Mouse (Mus musculus): ENCODE data around the gene Serpinb12. TPM values are rescaled to one million over a fixed set of nuclear protein-coding genes. Genes with fewer than 3 reads are reported as not detected.
"Not testable (repeated sequence)": the region's sequence is repeated elsewhere in the genome, so short reads cannot be mapped to it uniquely, and the experiment has no call there.

The Serpinb12 gene
- polyA plus RNA-seq (2016; fragmentation: Nextera tagmentation; extraction: Ambion mirVana): not detected in 2 replicates

DNA sequence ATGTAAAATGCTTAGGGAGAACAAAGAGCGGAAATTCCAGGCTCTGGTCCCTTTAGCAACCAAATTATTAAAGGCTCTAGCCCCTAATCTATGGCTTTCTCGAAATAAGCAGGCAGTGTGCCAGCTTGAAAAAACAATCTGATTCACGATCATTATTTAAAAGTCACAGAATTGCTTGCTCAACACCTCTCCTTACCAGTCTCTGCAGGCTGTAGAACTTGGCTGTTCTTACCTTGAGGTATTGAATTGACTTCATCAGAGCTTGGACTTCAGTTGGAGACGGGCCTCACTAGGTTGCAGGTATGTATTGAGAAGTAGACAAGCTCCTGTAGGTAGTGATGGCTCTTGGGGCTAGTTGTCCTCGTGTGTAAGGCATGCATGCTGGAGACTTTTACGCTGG is at the start of gene Serpinb12:
TSS of gene Serpinb12 (plus strand) at position 185 of the 400 bp plus-strand sequence.
- WGBS: 83% methylated on average over 6 of the region's 6 CpGs
- H3K4me3 ChIP-seq: no peak within 1 kb of the TSS
- DNase-seq (ENCODE audit: low spot score): no peak
- H3K27ac ChIP-seq: no peak within 1 kb of the TSS
- no peaks in the 10 kb centered on the region for H3K4me1 ChIP-seq (replicated peaks)
- H3K9me3 ChIP-seq: no peaks in the 10 kb centered on the region
- H3K27me3 ChIP-seq (ENCODE audit: insufficient read depth, poor library complexity, severe bottlenecking): no peaks in the 10 kb centered on the region
- no peaks in the 10 kb centered on the region for H3K36me3 ChIP-seq

DNA sequence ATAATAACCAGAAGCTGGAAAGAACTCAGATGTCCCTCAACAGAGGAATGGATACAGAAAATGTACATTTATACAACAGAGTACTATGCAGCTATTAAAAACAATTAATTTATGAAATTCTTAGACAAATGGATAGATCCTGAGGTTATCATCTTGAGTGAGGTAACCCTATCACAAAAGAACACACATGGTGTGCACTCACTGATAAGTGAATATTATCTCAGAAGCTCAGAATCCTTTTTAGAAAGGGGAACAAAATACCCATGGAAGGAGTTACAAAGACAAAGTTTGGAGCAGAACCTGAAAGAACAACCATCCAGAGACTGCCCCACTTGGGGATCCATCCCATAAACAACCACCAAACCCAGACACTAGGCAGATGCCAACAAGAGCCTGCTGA is 39.1 kb upstream of the Serpinb12 start:
- H3K9me3 ChIP-seq; H3K4me1 ChIP-seq (replicated peaks); H3K4me3 ChIP-seq; H3K27me3 ChIP-seq (ENCODE audit: insufficient read depth, poor library complexity, severe bottlenecking); H3K27ac ChIP-seq; DNase-seq (ENCODE audit: low spot score); H3K36me3 ChIP-seq: not testable (repeated sequence)

GRCm38 (mm10) chr1:106901406-106901805 is 32.8 kb upstream of the Serpinb12 start:
- no peaks in the 10 kb centered on the region for H3K4me1 ChIP-seq (replicated peaks)
- no peak overlapping the region for H3K4me3 ChIP-seq
- WGBS: 39% methylated on average over 4 of the region's 4 CpGs
- H3K27ac ChIP-seq: no peak overlapping the region
- DNase-seq (ENCODE audit: low spot score): peak; percentile 20
- H3K36me3 ChIP-seq: no peaks in the 10 kb centered on the region
- H3K9me3 ChIP-seq: no peaks in the 10 kb centered on the region
- no peaks in the 10 kb centered on the region for H3K27me3 ChIP-seq (ENCODE audit: insufficient read depth, poor library complexity, severe bottlenecking)

- no peak overlapping the region for H3K4me3 ChIP-seq
- H3K27ac ChIP-seq: no peak overlapping the region
- no peaks in the 10 kb centered on the region for H3K4me1 ChIP-seq (replicated peaks)
- H3K36me3 ChIP-seq: no peaks in the 10 kb centered on the region
- no peaks in the 10 kb centered on the region for H3K27me3 ChIP-seq (ENCODE audit: insufficient read depth, poor library complexity, severe bottlenecking)
- DNase-seq (ENCODE audit: low spot score): no peak
- no peaks in the 10 kb centered on the region for H3K9me3 ChIP-seq
- 82% methylated on average over 4 of the region's 4 CpGs for WGBS
Observed at GRCm38 (mm10) chr1:106931954-106932353, 2.3 kb upstream of the Serpinb12 start.

DNA sequence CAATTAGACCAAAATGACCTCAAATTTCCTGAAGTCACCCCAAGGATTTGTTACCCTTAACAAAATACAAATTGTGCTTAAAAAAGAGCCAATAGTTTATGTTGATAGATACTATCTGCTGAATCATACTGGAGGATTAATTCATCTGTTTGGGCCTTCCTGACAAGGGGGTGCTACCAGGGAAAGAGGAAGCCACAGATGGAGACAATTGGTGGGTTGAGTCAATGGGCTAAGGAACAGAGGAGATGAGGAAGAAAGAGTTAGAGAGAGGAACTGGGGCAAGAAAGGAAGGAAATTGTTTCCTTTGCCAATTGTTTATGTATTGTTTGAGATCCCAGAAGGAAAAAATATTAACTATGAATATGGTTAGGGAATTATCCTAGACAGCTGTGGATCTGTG is 591 bp upstream of the Serpinb12 start:
- H3K4me3 ChIP-seq: no peak overlapping the region
- H3K27me3 ChIP-seq (ENCODE audit: insufficient read depth, poor library complexity, severe bottlenecking): no peaks in the 10 kb centered on the region

GRCm38 (mm10) chr1:106947217-106947616 is 13.0 kb downstream of the Serpinb12 start:
- H3K9me3 ChIP-seq: no peaks in the 10 kb centered on the region
- no peaks in the 10 kb centered on the region for H3K4me1 ChIP-seq (replicated peaks)
- 88% methylated on average over 1 of the region's 1 CpGs for WGBS
- H3K36me3 ChIP-seq: no peaks in the 10 kb centered on the region
- DNase-seq (ENCODE audit: low spot score): no peak
- H3K27me3 ChIP-seq (ENCODE audit: insufficient read depth, poor library complexity, severe bottlenecking): no peaks in the 10 kb centered on the region
- H3K27ac ChIP-seq: no peak overlapping the region
- H3K4me3 ChIP-seq: no peak overlapping the region

More for the DNA sequence above, 591 bp upstream of the Serpinb12 start:
- DNase-seq (ENCODE audit: low spot score): no peak
- no peaks in the 10 kb centered on the region for H3K4me1 ChIP-seq (replicated peaks)
- H3K36me3 ChIP-seq: no peaks in the 10 kb centered on the region
- no peaks in the 10 kb centered on the region for H3K9me3 ChIP-seq
- no peak overlapping the region for H3K27ac ChIP-seq

GRCm38 (mm10) chr1:106959981-106960380 is 25.7 kb downstream of the Serpinb12 start:
- Histone ChIP-seq H3K4me3 (no peak overlapping the region), H3K4me1 (replicated peaks) (no peaks in the 10 kb centered on the region), H3K27ac (no peak overlapping the region), H3K36me3 (no peaks in the 10 kb centered on the region), H3K27me3 (ENCODE audit: insufficient read depth, poor library complexity, severe bottlenecking) (no peaks in the 10 kb centered on the region), H3K9me3 (no peaks in the 10 kb centered on the region)
- 85% methylated on average over 3 of the region's 3 CpGs for WGBS
- no peak for DNase-seq (ENCODE audit: low spot score)

DNA sequence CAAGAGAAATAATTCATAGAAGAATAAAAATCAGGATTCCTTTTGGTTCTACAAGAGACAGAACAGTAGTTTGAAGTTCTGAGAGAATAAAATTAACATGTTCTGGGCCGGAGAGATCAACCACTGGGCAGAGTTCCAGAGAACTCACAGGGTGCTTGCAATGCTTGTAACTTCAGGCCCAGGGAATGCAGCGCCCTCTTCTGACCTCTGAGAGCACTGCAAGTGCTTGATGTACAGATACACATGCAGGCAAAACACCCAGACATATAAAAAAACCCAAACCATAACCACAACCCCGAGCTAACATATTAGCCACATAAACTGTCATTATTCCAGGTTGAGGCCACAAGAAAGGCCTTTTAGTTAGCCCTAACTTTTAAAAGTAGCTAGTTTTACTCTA is 26.8 kb downstream of the Serpinb12 start:
- no peaks in the 10 kb centered on the region for H3K4me1 ChIP-seq (replicated peaks)
- DNase-seq (ENCODE audit: low spot score): no peak
- no peak overlapping the region for H3K4me3 ChIP-seq

GRCm38 (mm10) chr1:106980684-106981083 is 46.4 kb downstream of the Serpinb12 start, which contains the start of gene Serpinb13:
Serpinb13 (plus strand) TSS chr1:106980984.
- DNase-seq (ENCODE audit: low spot score): no peak
- Histone ChIP-seq H3K36me3 (no peaks in the 10 kb centered on the region), H3K4me1 (replicated peaks) (no peaks in the 10 kb centered on the region)

More for the DNA sequence above, 26.8 kb downstream of the Serpinb12 start:
- Histone ChIP-seq H3K36me3 (no peaks in the 10 kb centered on the region), H3K27me3 (ENCODE audit: insufficient read depth, poor library complexity, severe bottlenecking) (no peaks in the 10 kb centered on the region), H3K27ac (no peak overlapping the region), H3K9me3 (no peaks in the 10 kb centered on the region)
- WGBS: 54% methylated on average over 3 of the region's 3 CpGs

DNA sequence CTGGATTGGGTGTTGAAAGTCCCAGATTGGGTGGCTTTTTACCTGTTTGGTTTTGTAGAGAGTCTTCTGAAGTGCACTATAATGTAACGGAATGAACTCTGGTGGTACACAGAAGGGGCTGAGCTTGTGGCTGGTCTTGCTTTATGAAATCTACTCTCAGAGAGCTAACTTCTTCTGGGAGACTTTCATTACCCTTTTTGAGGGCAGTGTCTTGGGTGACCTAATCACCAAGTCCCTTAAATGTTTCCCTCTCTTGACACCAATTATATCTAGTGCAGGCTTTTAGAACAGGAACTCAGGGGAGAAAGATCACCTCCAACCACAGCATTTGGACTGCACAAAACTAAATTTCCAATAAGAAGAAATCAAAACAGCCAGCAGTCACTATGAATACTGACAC is 48.8 kb downstream of the Serpinb12 start:
- Histone ChIP-seq H3K9me3 (no peaks in the 10 kb centered on the region), H3K4me1 (replicated peaks) (no peaks in the 10 kb centered on the region), H3K4me3 (no peak overlapping the region), H3K36me3 (no peaks in the 10 kb centered on the region), H3K27ac (no peak overlapping the region), H3K27me3 (ENCODE audit: insufficient read depth, poor library complexity, severe bottlenecking) (no peaks in the 10 kb centered on the region)
- no peak for DNase-seq (ENCODE audit: low spot score)
- WGBS: 88% methylated on average over 1 of the region's 1 CpGs

More at GRCm38 (mm10) chr1:106980684-106981083, 46.4 kb downstream of the Serpinb12 start, which contains the start of gene Serpinb13:
- Histone ChIP-seq H3K27me3 (ENCODE audit: insufficient read depth, poor library complexity, severe bottlenecking) (no peaks in the 10 kb centered on the region), H3K27ac (no peak within 1 kb of the TSS), H3K4me3 (no peak within 1 kb of the TSS), H3K9me3 (no peaks in the 10 kb centered on the region)

GRCm38 (mm10) chr1:106983865-106984264 is 49.6 kb downstream of the Serpinb12 start:
- no peaks in the 10 kb centered on the region for H3K27me3 ChIP-seq (ENCODE audit: insufficient read depth, poor library complexity, severe bottlenecking)
- WGBS: 75% methylated on average over 2 of the region's 2 CpGs
- no peak overlapping the region for H3K4me3 ChIP-seq
- H3K36me3 ChIP-seq: no peaks in the 10 kb centered on the region
- no peaks in the 10 kb centered on the region for H3K9me3 ChIP-seq
- no peak overlapping the region for H3K27ac ChIP-seq
- H3K4me1 ChIP-seq (replicated peaks): no peaks in the 10 kb centered on the region
- DNase-seq (ENCODE audit: low spot score): no peak

DNA sequence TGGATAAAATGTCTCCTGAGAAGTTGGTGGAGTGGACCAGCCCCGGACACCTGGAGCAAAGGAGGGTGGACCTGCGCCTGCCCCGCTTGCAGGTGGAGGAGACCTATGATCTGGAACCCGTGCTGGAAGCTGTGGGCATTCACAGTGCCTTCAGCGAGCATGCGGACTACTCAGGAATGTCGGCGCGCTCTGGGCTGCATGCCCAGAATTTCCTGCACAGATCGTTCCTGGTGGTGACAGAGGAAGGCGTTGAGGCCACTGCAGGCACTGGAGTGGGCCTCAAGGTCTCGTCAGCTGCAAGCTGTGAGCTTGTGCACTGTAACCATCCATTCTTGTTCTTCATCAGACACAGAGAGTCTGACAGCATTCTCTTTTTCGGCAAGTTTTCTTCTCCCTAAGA is 66.2 kb downstream of the Serpinb12 start:
- no peak overlapping the region for H3K4me3 ChIP-seq
- H3K4me1 ChIP-seq (replicated peaks): no peaks in the 10 kb centered on the region
- no peaks in the 10 kb centered on the region for H3K36me3 ChIP-seq
- no peaks in the 10 kb centered on the region for H3K27me3 ChIP-seq (ENCODE audit: insufficient read depth, poor library complexity, severe bottlenecking)
- no peak for DNase-seq (ENCODE audit: low spot score)
- 80% methylated on average over 13 of the region's 13 CpGs for WGBS
- H3K27ac ChIP-seq: no peak overlapping the region
- no peaks in the 10 kb centered on the region for H3K9me3 ChIP-seq

DNA sequence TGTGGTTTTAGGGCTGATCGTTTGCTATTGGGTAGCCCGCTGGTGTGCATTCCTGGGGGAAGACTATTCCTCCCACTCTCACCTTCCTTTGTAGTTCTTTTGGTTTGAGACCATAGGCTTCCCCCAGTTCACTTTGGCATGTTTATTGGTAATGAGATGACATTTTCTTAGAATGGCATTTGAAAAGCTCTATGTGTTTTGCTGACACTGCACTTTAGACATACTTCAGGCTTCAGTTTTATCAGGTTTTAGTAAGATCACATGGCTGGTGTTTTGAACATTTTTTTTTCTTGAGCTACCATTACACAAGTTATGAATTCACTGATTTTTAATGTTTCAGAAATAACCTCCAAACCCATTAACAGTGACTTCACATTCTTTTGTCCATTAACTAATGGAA is 67.5 kb downstream of the Serpinb12 start:
- Histone ChIP-seq H3K36me3 (no peaks in the 10 kb centered on the region), H3K4me1 (replicated peaks) (no peaks in the 10 kb centered on the region), H3K27me3 (ENCODE audit: insufficient read depth, poor library complexity, severe bottlenecking) (no peaks in the 10 kb centered on the region), H3K9me3 (no peaks in the 10 kb centered on the region), H3K27ac (no peak overlapping the region), H3K4me3 (no peak overlapping the region)
- WGBS: 85% methylated on average over 2 of the region's 2 CpGs
- DNase-seq (ENCODE audit: low spot score): no peak

- Histone ChIP-seq H3K9me3 (no peaks in the 10 kb centered on the region), H3K27ac (no peak overlapping the region), H3K27me3 (ENCODE audit: insufficient read depth, poor library complexity, severe bottlenecking) (no peaks in the 10 kb centered on the region), H3K4me1 (replicated peaks) (no peaks in the 10 kb centered on the region), H3K36me3 (no peaks in the 10 kb centered on the region), H3K4me3 (no peak overlapping the region)
- no peak for DNase-seq (ENCODE audit: low spot score)
- 72% methylated on average over 3 of the region's 3 CpGs for WGBS
Observed at GRCm38 (mm10) chr1:107006316-107006715, 72.1 kb downstream of the Serpinb12 start.
